Mouse (Mus musculus): ENCODE measurements at regions not wholly inside any gene's neighbourhood (a gene's known extent, or its start where the extent isn't known, plus 50 kb on each side); places are given as distances from the start of the nearest gene placed in this dataset.
A peak's percentile ranks its signal among the peaks of the same experiment; 100 is the strongest.

GRCm38 (mm10) chr1:184487409-184487808, 245.0 kb downstream of the Hlx start:
- Histone ChIP-seq H3K4me2 (replicated peaks) (no peak overlapping the region), H3K36me3 (no peaks in the 10 kb centered on the region), H3K9me3 (no peaks in the 10 kb centered on the region), H3K4me3 (no peak overlapping the region), H3K27me3 (0 out of 2 replicates have a peak, but pooled peaks cover 3% of the 10 kb centered on the region), H3K9ac (no peak overlapping the region), H3K4me1 (no peaks in the 10 kb centered on the region), H3K27ac (no peak overlapping the region)
- 0 out of 2 replicates have a peak, but pooled peaks have one; percentile 41 for ATAC-seq (ENCODE audit: insufficient number of reproducible peaks, insufficient read depth, low FRiP score, low TSS enrichment)
- 32% methylated on average over 6 of the region's 6 CpGs for WGBS

- no peak overlapping the region for H3K9ac ChIP-seq
- 0 out of 2 replicates have a peak, but pooled peaks cover 3% of the 10 kb centered on the region for H3K27me3 ChIP-seq
- H3K9me3 ChIP-seq, result no peaks in the 10 kb centered on the region
- H3K4me2 ChIP-seq (replicated peaks), result no peak overlapping the region
- no peak for ATAC-seq (ENCODE audit: insufficient number of reproducible peaks, insufficient read depth, low FRiP score, low TSS enrichment)
- H3K4me1 ChIP-seq, result no peaks in the 10 kb centered on the region
- H3K27ac ChIP-seq, result no peak overlapping the region
- H3K4me3 ChIP-seq, result no peak overlapping the region
- H3K36me3 ChIP-seq, result no peaks in the 10 kb centered on the region
- WGBS, result 75% methylated on average over 8 of the region's 8 CpGs
Measured at GRCm38 (mm10) chr1:184484801-184485200, 247.6 kb downstream of the Hlx start.

DNA sequence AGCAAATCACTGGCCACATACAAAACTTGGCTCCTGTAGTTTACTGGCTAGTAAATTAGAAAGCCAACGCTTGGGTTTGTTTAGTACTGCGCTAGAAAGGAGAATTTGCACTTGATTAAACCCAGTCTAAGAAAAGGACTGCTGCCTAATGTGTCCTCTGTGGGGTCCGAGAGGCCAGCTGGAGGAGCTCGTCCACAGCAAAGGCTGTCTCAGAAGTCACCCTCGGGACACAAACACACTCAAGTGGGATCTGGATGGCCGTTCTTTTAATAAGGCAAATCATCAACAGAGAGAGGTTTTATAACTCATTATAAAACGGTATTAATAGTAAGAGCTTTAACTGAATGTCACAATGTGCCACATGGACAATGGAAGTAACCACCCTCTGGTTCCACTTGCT, 249.0 kb downstream of the Hlx start:
- 0 out of 2 replicates have a peak, but pooled peaks cover 3% of the 10 kb centered on the region for H3K27me3 ChIP-seq
- no peak overlapping the region for H3K4me3 ChIP-seq
- H3K9me3 ChIP-seq, result no peaks in the 10 kb centered on the region
- WGBS, result 80% methylated on average over 7 of the region's 7 CpGs
- H3K9ac ChIP-seq, result no peak overlapping the region
- no peaks in the 10 kb centered on the region for H3K36me3 ChIP-seq
- ATAC-seq (ENCODE audit: insufficient number of reproducible peaks, insufficient read depth, low FRiP score, low TSS enrichment), result no peak
- H3K4me2 ChIP-seq (replicated peaks), result no peak overlapping the region
- H3K27ac ChIP-seq, result no peak overlapping the region
- H3K4me1 ChIP-seq, result no peaks in the 10 kb centered on the region

- Histone ChIP-seq H3K9me3 (no peaks in the 10 kb centered on the region), H3K27me3 (0 out of 2 replicates have a peak, but pooled peaks cover 3% of the 10 kb centered on the region), H3K4me3 (no peak overlapping the region), H3K4me2 (replicated peaks) (no peak overlapping the region), H3K4me1 (no peaks in the 10 kb centered on the region), H3K27ac (no peak overlapping the region), H3K9ac (no peak overlapping the region), H3K36me3 (no peaks in the 10 kb centered on the region)
- 72% methylated on average over 9 of the region's 9 CpGs for WGBS
- ATAC-seq (ENCODE audit: insufficient number of reproducible peaks, insufficient read depth, low FRiP score, low TSS enrichment), result no peak
Measured at GRCm38 (mm10) chr1:184482026-184482425, 250.4 kb downstream of the Hlx start.

GRCm38 (mm10) chr1:184480571-184481220, 251.7 kb downstream of the Hlx start:
- Histone ChIP-seq H3K9ac (no peak overlapping the region), H3K4me1 (no peaks in the 10 kb centered on the region), H3K36me3 (no peaks in the 10 kb centered on the region), H3K27ac (no peak overlapping the region), H3K27me3 (0 out of 2 replicates have a peak, but pooled peaks cover 3% of the 10 kb centered on the region), H3K9me3 (no peaks in the 10 kb centered on the region), H3K4me3 (no peak overlapping the region), H3K4me2 (replicated peaks) (no peak overlapping the region)
- 88% methylated on average over 9 of the region's 9 CpGs for WGBS
- ATAC-seq (ENCODE audit: insufficient number of reproducible peaks, insufficient read depth, low FRiP score, low TSS enrichment), result no peak

GRCm38 (mm10) chr1:184478006-184478405, 254.4 kb downstream of the Hlx start:
- Histone ChIP-seq H3K9me3 (no peaks in the 10 kb centered on the region), H3K4me2 (replicated peaks) (no peak overlapping the region)
- 77% methylated on average over 7 of the region's 7 CpGs for WGBS

GRCm38 (mm10) chr1:184462481-184463124, 269.8 kb downstream of the Hlx start:
- Histone ChIP-seq H3K4me3 (no peak overlapping the region), H3K4me2 (replicated peaks) (no peak overlapping the region), H3K4me1 (no peaks in the 10 kb centered on the region), H3K27me3 (no peaks in the 10 kb centered on the region), H3K27ac (no peak overlapping the region), H3K9me3 (no peaks in the 10 kb centered on the region), H3K36me3 (no peaks in the 10 kb centered on the region), H3K9ac (no peak overlapping the region)
- no peak for ATAC-seq (ENCODE audit: insufficient number of reproducible peaks, insufficient read depth, low FRiP score, low TSS enrichment)
- 65% methylated on average over 9 of the region's 9 CpGs for WGBS

More at GRCm38 (mm10) chr1:184478006-184478405, 254.4 kb downstream of the Hlx start:
- no peak overlapping the region for H3K27ac ChIP-seq
- H3K27me3 ChIP-seq, result no peaks in the 10 kb centered on the region
- no peak for ATAC-seq (ENCODE audit: insufficient number of reproducible peaks, insufficient read depth, low FRiP score, low TSS enrichment)
- H3K4me1 ChIP-seq, result no peaks in the 10 kb centered on the region
- H3K9ac ChIP-seq, result no peak overlapping the region
- no peak overlapping the region for H3K4me3 ChIP-seq
- no peaks in the 10 kb centered on the region for H3K36me3 ChIP-seq

DNA sequence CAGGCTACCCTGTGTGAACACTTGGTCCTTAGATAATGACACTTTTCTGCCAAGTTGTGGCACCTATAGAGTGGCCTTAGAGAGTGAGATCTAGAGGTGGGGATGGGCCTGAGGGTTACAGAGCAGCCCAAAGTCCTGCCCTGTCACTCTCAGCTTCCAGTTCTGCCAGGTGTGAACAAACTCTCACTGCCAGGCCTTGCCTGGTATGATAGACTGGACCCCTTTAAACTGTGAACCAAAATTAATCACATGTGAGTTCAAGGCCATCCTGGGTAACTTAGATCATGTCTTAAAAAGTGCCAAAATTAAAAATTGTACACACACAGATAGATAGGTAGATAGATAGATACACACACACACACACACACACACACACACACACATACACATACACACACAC, 271.0 kb downstream of the Hlx start:
- no peaks in the 10 kb centered on the region for H3K4me1 ChIP-seq
- no peaks in the 10 kb centered on the region for H3K27me3 ChIP-seq
- no peak overlapping the region for H3K9ac ChIP-seq
- no peak for ATAC-seq (ENCODE audit: insufficient number of reproducible peaks, insufficient read depth, low FRiP score, low TSS enrichment)
- no peak overlapping the region for H3K4me2 ChIP-seq (replicated peaks)
- no peak overlapping the region for H3K4me3 ChIP-seq
- no peaks in the 10 kb centered on the region for H3K36me3 ChIP-seq
- H3K27ac ChIP-seq, result no peak overlapping the region
- no peaks in the 10 kb centered on the region for H3K9me3 ChIP-seq

DNA sequence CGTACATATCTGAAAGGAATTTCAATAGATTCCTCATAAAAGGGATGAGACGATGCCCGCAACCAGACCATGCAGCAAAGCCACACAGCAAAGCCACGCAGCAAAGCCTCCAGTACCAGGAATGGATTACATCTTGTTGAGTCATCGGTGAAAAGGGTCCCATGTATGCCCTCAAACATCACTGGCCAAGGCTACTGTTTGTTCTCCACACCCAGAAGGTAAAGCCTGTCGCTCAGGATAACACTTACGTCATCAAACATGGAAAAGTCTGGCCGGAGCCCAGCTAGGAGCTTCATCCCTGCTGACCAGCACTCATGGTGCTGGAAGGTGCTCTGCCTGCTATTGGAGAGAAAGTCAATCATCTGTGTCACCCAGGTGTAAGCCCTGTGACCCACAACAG, 275.7 kb downstream of the Hlx start:
- WGBS, result 90% methylated on average over 8 of the region's 8 CpGs
- H3K27ac ChIP-seq, result no peak overlapping the region

GRCm38 (mm10) chr1:184454381-184454780, 278.0 kb downstream of the Hlx start:
- 74% methylated on average over 4 of the region's 4 CpGs for WGBS
- Histone ChIP-seq H3K9ac (no peak overlapping the region), H3K27ac (no peak overlapping the region), H3K36me3 (no peaks in the 10 kb centered on the region), H3K9me3 (no peaks in the 10 kb centered on the region), H3K4me3 (no peak overlapping the region), H3K4me1 (no peaks in the 10 kb centered on the region), H3K4me2 (replicated peaks) (no peak overlapping the region), H3K27me3 (0 out of 2 replicates have a peak, but pooled peaks cover 3% of the 10 kb centered on the region)
- no peak for ATAC-seq (ENCODE audit: insufficient number of reproducible peaks, insufficient read depth, low FRiP score, low TSS enrichment)

More for the DNA sequence above, 275.7 kb downstream of the Hlx start:
- no peak overlapping the region for H3K9ac ChIP-seq
- no peaks in the 10 kb centered on the region for H3K4me1 ChIP-seq
- no peak for ATAC-seq (ENCODE audit: insufficient number of reproducible peaks, insufficient read depth, low FRiP score, low TSS enrichment)
- no peak overlapping the region for H3K4me2 ChIP-seq (replicated peaks)
- no peak overlapping the region for H3K4me3 ChIP-seq
- H3K9me3 ChIP-seq, result no peaks in the 10 kb centered on the region
- H3K27me3 ChIP-seq, result no peaks in the 10 kb centered on the region
- H3K36me3 ChIP-seq, result no peaks in the 10 kb centered on the region

- no peak for ATAC-seq (ENCODE audit: insufficient number of reproducible peaks, insufficient read depth, low FRiP score, low TSS enrichment)
- Histone ChIP-seq H3K9ac (no peak overlapping the region), H3K9me3 (no peaks in the 10 kb centered on the region), H3K4me1 (no peaks in the 10 kb centered on the region), H3K27me3 (0 out of 2 replicates have a peak, but pooled peaks cover 3% of the 10 kb centered on the region), H3K27ac (no peak overlapping the region), H3K4me2 (replicated peaks) (no peak overlapping the region), H3K36me3 (no peaks in the 10 kb centered on the region), H3K4me3 (no peak overlapping the region)
- WGBS, result 64% methylated on average over 5 of the region's 5 CpGs
Measured at GRCm38 (mm10) chr1:184453673-184454072, 278.7 kb downstream of the Hlx start.

DNA sequence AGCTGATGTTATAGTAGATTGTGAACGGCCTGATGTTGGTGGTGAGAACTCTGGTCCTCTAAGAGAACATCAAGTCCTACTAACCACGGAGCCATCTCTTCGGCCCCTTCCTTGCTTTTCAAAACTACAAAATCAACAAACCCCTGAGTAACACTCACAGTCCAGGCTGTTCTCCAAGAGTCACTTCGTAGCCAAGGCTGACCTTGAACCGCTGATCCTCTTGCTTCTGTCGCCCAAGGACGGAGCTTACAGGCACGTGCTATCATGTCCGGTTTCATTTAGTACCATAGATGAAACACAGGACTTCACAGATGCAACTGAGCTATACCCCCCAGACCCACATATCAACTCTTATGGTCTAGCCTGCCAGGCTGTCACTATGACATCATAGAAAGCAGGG, 279.4 kb downstream of the Hlx start:
- Histone ChIP-seq H3K27me3 (0 out of 2 replicates have a peak, but pooled peaks cover 3% of the 10 kb centered on the region), H3K4me2 (replicated peaks) (no peak overlapping the region), H3K9me3 (no peaks in the 10 kb centered on the region), H3K9ac (no peak overlapping the region), H3K36me3 (no peaks in the 10 kb centered on the region), H3K4me3 (no peak overlapping the region), H3K4me1 (no peaks in the 10 kb centered on the region), H3K27ac (no peak overlapping the region)
- 89% methylated on average over 9 of the region's 9 CpGs for WGBS
- no peak for ATAC-seq (ENCODE audit: insufficient number of reproducible peaks, insufficient read depth, low FRiP score, low TSS enrichment)
